Mouse (Mus musculus): ENCODE data around the gene Trmt5.

GRCm38 (mm10) chr12:73298621-73299020 lies 12.1 kb upstream of the Trmt5 start:
- TF ChIP-seq CTCF (IDR thresholded peaks at IDR 0.05; ENCODE audit: insufficient read depth, low read length) = no peak
- no peak for TF ChIP-seq POLR2A (IDR thresholded peaks at IDR 0.05; ENCODE audit: borderline replicate concordance, extremely low read depth, low read depth, low read length)

All from lung, adult 2 months (tissue).